Mouse (Mus musculus): Measurements from ENCODE around the gene Nudt12. TPM values are rescaled to one million over a fixed set of nuclear protein-coding genes. Genes with fewer than 3 reads are reported as not detected.

Gene Nudt12
- polyA plus RNA-seq (2014; fragmentation: Nextera tagmentation; extraction: Ambion mirVana) = 3.4 and 3.8 TPM in 2 replicates

- Histone ChIP-seq H3K4me1 (ENCODE audit: control insufficient read depth, insufficient read depth, low read length) (no peaks in the 10 kb centered on the region), H3K4me3 (replicated peaks; ENCODE audit: low read depth, low read length) (peak within 1 kb of the TSS; percentile 57), H3K9ac (replicated peaks; ENCODE audit: low read length) (peak within 1 kb of the TSS; percentile 54), H3K27ac (replicated peaks; ENCODE audit: low read depth, low read length) (no peak within 1 kb of the TSS), H3K4me2 (ENCODE audit: low read length) (peak within 1 kb of the TSS; percentile 63), H3K9me3 (ENCODE audit: control insufficient read depth, low read length) (no peaks in the 10 kb centered on the region), H3K27me3 (ENCODE audit: control insufficient read depth, insufficient read depth, low read length) (no peaks in the 10 kb centered on the region), H3K36me3 (ENCODE audit: control insufficient read depth, insufficient read depth, low read length) (no peaks in the 10 kb centered on the region)
- DNase-seq (peak; percentile 79), ATAC-seq (ENCODE audit: low FRiP score, low TSS enrichment) (peak; percentile 83)
- WGBS = under 1% methylated on average over 22 of the region's 22 CpGs
These were observed at the start of gene Nudt12 for GRCm38 (mm10) chr17:59013091-59013459. Nudt12 (minus strand) TSS chr17:59013372.

DNA sequence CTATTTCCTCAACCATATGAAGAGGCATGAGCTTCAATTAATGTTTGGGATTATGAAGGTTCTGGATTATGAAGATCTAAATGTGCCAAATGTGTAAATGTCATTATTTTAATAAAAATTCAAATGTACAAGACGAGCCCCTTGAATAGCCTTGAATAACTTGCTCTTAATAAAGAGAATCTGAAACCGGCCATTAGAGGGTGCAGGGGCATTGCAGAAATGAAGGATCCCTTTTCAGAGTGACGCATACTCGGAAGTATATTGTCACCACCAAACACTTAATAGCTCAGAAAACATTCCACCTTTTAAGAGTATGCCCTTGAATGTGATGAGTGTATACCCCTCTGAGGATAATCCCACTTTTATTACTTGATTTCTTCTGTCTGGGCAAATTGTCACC is 40.1 kb upstream of the Nudt12 start:
- no peak overlapping the region for H3K4me3 ChIP-seq (replicated peaks; ENCODE audit: low read depth, low read length)
- H3K4me1 ChIP-seq (ENCODE audit: control insufficient read depth, insufficient read depth, low read length) = no peaks in the 10 kb centered on the region
- DNase-seq (peak; percentile 67), ATAC-seq (ENCODE audit: low FRiP score, low TSS enrichment) (no peak)
- no peak overlapping the region for H3K9ac ChIP-seq (replicated peaks; ENCODE audit: low read length)
- no peak overlapping the region for H3K27ac ChIP-seq (replicated peaks; ENCODE audit: low read depth, low read length)
- no peaks in the 10 kb centered on the region for H3K9me3 ChIP-seq (ENCODE audit: control insufficient read depth, low read length)
- 70% methylated on average over 4 of the region's 4 CpGs for WGBS
- H3K4me2 ChIP-seq (ENCODE audit: low read length) = no peak overlapping the region
- H3K27me3 ChIP-seq (ENCODE audit: control insufficient read depth, insufficient read depth, low read length) = no peaks in the 10 kb centered on the region
- H3K36me3 ChIP-seq (ENCODE audit: control insufficient read depth, insufficient read depth, low read length) = no peaks in the 10 kb centered on the region

DNA sequence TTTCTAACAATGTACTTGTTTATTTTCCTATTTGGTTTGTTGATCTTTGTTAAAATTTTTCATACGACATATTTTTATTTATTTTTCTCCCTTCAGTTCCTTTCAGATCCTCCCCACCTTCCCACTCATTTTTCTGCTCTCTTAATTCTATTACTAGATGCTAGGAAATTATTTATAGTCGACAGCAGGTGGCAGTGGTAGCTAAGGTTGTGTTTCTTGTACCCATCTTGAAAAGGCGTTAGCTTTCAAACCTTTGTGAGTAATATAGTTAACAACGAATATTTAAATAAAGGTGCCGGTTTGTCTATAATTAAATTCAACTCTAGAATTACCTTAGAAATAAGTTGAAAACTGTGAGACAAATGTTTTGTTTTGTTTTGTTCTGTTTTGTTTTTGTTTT is 26.6 kb upstream of the Nudt12 start:
- DNase-seq (peak; percentile 84), ATAC-seq (ENCODE audit: low FRiP score, low TSS enrichment) (no peak)
- Histone ChIP-seq H3K27me3 (ENCODE audit: control insufficient read depth, insufficient read depth, low read length) (no peaks in the 10 kb centered on the region), H3K9me3 (ENCODE audit: control insufficient read depth, low read length) (no peaks in the 10 kb centered on the region), H3K27ac (replicated peaks; ENCODE audit: low read depth, low read length) (no peak overlapping the region), H3K4me2 (ENCODE audit: low read length) (no peak overlapping the region), H3K9ac (replicated peaks; ENCODE audit: low read length) (no peak overlapping the region), H3K4me1 (ENCODE audit: control insufficient read depth, insufficient read depth, low read length) (no peaks in the 10 kb centered on the region), H3K36me3 (ENCODE audit: control insufficient read depth, insufficient read depth, low read length) (no peaks in the 10 kb centered on the region), H3K4me3 (replicated peaks; ENCODE audit: low read depth, low read length) (no peak overlapping the region)
- 53% methylated on average over 5 of the region's 5 CpGs for WGBS

- no peak overlapping the region for H3K4me2 ChIP-seq (ENCODE audit: low read length)
- H3K9ac ChIP-seq (replicated peaks; ENCODE audit: low read length) = no peak overlapping the region
- no peak overlapping the region for H3K27ac ChIP-seq (replicated peaks; ENCODE audit: low read depth, low read length)
- 95% methylated on average over 3 of the region's 3 CpGs for WGBS
- no peaks in the 10 kb centered on the region for H3K27me3 ChIP-seq (ENCODE audit: control insufficient read depth, insufficient read depth, low read length)
- no peak overlapping the region for H3K4me3 ChIP-seq (replicated peaks; ENCODE audit: low read depth, low read length)
- no peaks in the 10 kb centered on the region for H3K4me1 ChIP-seq (ENCODE audit: control insufficient read depth, insufficient read depth, low read length)
- H3K36me3 ChIP-seq (ENCODE audit: control insufficient read depth, insufficient read depth, low read length) = no peaks in the 10 kb centered on the region
- no peak for DNase-seq
- no peak for ATAC-seq (ENCODE audit: low FRiP score, low TSS enrichment)
- H3K9me3 ChIP-seq (ENCODE audit: control insufficient read depth, low read length) = no peaks in the 10 kb centered on the region
These were observed 20.3 kb upstream of the Nudt12 start for GRCm38 (mm10) chr17:59033445-59033844.

GRCm38 (mm10) chr17:59026336-59026735 is 13.2 kb upstream of the Nudt12 start:
- Histone ChIP-seq H3K4me3 (replicated peaks; ENCODE audit: low read depth, low read length) (no peak overlapping the region), H3K4me2 (ENCODE audit: low read length) (no peak overlapping the region), H3K27me3 (ENCODE audit: control insufficient read depth, insufficient read depth, low read length) (no peaks in the 10 kb centered on the region), H3K4me1 (ENCODE audit: control insufficient read depth, insufficient read depth, low read length) (no peaks in the 10 kb centered on the region), H3K9ac (replicated peaks; ENCODE audit: low read length) (no peak overlapping the region), H3K36me3 (ENCODE audit: control insufficient read depth, insufficient read depth, low read length) (no peaks in the 10 kb centered on the region), H3K9me3 (ENCODE audit: control insufficient read depth, low read length) (no peaks in the 10 kb centered on the region), H3K27ac (replicated peaks; ENCODE audit: low read depth, low read length) (no peak overlapping the region)
- DNase-seq = no peak
- no peak for ATAC-seq (ENCODE audit: low FRiP score, low TSS enrichment)
- WGBS = 94% methylated on average over 3 of the region's 3 CpGs

- H3K4me3 ChIP-seq (replicated peaks; ENCODE audit: low read depth, low read length) = no peak overlapping the region
- H3K36me3 ChIP-seq (ENCODE audit: control insufficient read depth, insufficient read depth, low read length) = no peaks in the 10 kb centered on the region
- DNase-seq = peak; percentile 48
- 36% methylated on average over 6 of the region's 6 CpGs for WGBS
- H3K27me3 ChIP-seq (ENCODE audit: control insufficient read depth, insufficient read depth, low read length) = no peaks in the 10 kb centered on the region
- H3K4me2 ChIP-seq (ENCODE audit: low read length) = no peak overlapping the region
- ATAC-seq (ENCODE audit: low FRiP score, low TSS enrichment) = no peak
- H3K9me3 ChIP-seq (ENCODE audit: control insufficient read depth, low read length) = no peaks in the 10 kb centered on the region
- no peak overlapping the region for H3K9ac ChIP-seq (replicated peaks; ENCODE audit: low read length)
- H3K4me1 ChIP-seq (ENCODE audit: control insufficient read depth, insufficient read depth, low read length) = no peaks in the 10 kb centered on the region
- H3K27ac ChIP-seq (replicated peaks; ENCODE audit: low read depth, low read length) = no peak overlapping the region
These were observed 11.3 kb upstream of the Nudt12 start for GRCm38 (mm10) chr17:59024502-59024901.

DNA sequence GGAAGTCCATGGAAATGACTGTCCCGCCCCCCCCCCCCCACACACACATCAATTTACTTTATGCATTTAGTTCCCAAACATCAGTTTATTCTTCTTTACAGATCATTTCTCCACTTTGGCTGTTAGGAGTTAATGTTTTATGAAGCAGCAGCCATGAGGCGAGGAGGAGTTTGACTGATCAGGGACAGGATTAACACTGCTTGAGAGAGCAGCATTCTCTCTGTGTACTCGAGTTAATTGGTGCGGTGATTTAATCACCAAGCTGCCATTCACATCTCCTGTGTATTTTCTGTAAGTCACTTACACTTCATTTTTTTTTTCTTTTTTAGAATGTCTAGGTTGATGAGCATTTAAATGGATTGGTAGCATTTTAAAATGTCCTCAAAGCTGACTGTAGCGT is 10.8 kb upstream of the Nudt12 start:
- no peak overlapping the region for H3K4me3 ChIP-seq (replicated peaks; ENCODE audit: low read depth, low read length)
- H3K4me2 ChIP-seq (ENCODE audit: low read length) = no peak overlapping the region
- no peaks in the 10 kb centered on the region for H3K27me3 ChIP-seq (ENCODE audit: control insufficient read depth, insufficient read depth, low read length)
- no peak overlapping the region for H3K9ac ChIP-seq (replicated peaks; ENCODE audit: low read length)
- no peaks in the 10 kb centered on the region for H3K36me3 ChIP-seq (ENCODE audit: control insufficient read depth, insufficient read depth, low read length)
- DNase-seq (peak; percentile 39), ATAC-seq (ENCODE audit: low FRiP score, low TSS enrichment) (no peak)
- 27% methylated on average over 5 of the region's 5 CpGs for WGBS
- no peaks in the 10 kb centered on the region for H3K4me1 ChIP-seq (ENCODE audit: control insufficient read depth, insufficient read depth, low read length)
- no peaks in the 10 kb centered on the region for H3K9me3 ChIP-seq (ENCODE audit: control insufficient read depth, low read length)
- no peak overlapping the region for H3K27ac ChIP-seq (replicated peaks; ENCODE audit: low read depth, low read length)

GRCm38 (mm10) chr17:59018666-59019065 is 5.5 kb upstream of the Nudt12 start:
- Histone ChIP-seq H3K27ac (replicated peaks; ENCODE audit: low read depth, low read length) (no peak overlapping the region), H3K9ac (replicated peaks; ENCODE audit: low read length) (no peak overlapping the region), H3K4me2 (ENCODE audit: low read length) (no peak overlapping the region), H3K4me3 (replicated peaks; ENCODE audit: low read depth, low read length) (no peak overlapping the region), H3K36me3 (ENCODE audit: control insufficient read depth, insufficient read depth, low read length) (no peaks in the 10 kb centered on the region), H3K9me3 (ENCODE audit: control insufficient read depth, low read length) (no peaks in the 10 kb centered on the region), H3K4me1 (ENCODE audit: control insufficient read depth, insufficient read depth, low read length) (no peaks in the 10 kb centered on the region), H3K27me3 (ENCODE audit: control insufficient read depth, insufficient read depth, low read length) (no peaks in the 10 kb centered on the region)
- DNase-seq (peak; percentile 30), ATAC-seq (ENCODE audit: low FRiP score, low TSS enrichment) (no peak)
- 82% methylated on average over 4 of the region's 4 CpGs for WGBS

DNA sequence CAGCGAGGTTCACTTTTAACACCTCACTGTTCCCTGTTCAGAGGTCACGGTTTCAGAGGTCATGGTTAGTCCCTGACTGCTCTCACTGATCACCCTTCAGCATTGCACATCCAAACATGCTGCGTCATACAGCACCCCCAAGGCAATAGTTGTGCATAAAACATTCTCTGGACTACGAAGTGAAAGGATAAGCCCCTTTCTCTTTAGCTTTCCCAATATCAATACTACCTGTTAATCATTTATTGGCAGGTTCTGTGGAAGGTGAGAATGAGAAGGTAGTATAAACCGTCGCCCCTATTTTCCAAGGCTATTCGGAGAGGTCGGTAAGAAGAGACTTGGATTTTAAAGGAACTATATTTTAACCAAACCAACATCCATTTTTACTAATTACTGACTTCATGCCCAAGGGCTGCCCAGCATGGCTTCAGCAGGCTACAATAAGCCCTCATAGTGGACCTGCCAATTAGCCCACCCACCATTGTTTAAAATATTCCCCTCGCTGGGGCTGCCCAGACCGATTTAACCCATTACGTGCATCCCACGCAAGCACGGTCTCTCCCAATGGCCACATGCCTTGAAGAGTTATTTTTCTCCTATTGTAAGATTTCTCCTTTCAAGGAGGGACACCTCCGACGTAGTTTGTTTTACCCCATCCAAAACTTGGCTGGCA is 616 bp downstream of the Nudt12 start:
- peak overlapping the region; percentile 63 for H3K4me2 ChIP-seq (ENCODE audit: low read length)
- ATAC-seq (ENCODE audit: low FRiP score, low TSS enrichment) = peak; percentile 75
- DNase-seq = peak; percentile 46

More for the DNA sequence above, 616 bp downstream of the Nudt12 start:
- H3K27ac ChIP-seq (replicated peaks; ENCODE audit: low read depth, low read length) = no peak overlapping the region
- H3K9ac ChIP-seq (replicated peaks; ENCODE audit: low read length) = peak overlapping the region; percentile 54
- peak overlapping the region; percentile 57 for H3K4me3 ChIP-seq (replicated peaks; ENCODE audit: low read depth, low read length)
- H3K9me3 ChIP-seq (ENCODE audit: control insufficient read depth, low read length) = no peaks in the 10 kb centered on the region
- 10% methylated on average over 15 of the region's 15 CpGs for WGBS
- H3K4me1 ChIP-seq (ENCODE audit: control insufficient read depth, insufficient read depth, low read length) = no peaks in the 10 kb centered on the region
- no peaks in the 10 kb centered on the region for H3K36me3 ChIP-seq (ENCODE audit: control insufficient read depth, insufficient read depth, low read length)
- H3K27me3 ChIP-seq (ENCODE audit: control insufficient read depth, insufficient read depth, low read length) = no peaks in the 10 kb centered on the region
